Mouse (Mus musculus) left cerebral cortex, postnatal 25 days (tissue): ENCODE results near the gene Zfp287. TPM values are rescaled to one million over a fixed set of nuclear protein-coding genes. Genes with fewer than 3 reads are reported as not detected.

Source experiments
- DNase-seq, 2 experiments: peaks; one replicate each; pipeline ENCODE4 v3.0.0; 2022; ENCODE audit warnings: low spot score in 2 of 2, mixed read lengths in 1 of 2
- intact Hi-C: fragments of 180-260 bp; cut with DNase I; formaldehyde crosslinking; loops from one replicate; pipeline ENCODE4 v1.15.1; 2025
- total RNA-seq, 2 experiments: library from RNA; stranded (reverse); gene quantifications; 2 replicates each; pipeline ENCODE4 v1.2.3; 2021

Gene Zfp287
- total RNA-seq, 2 experiments from 2014 or later: 16.5 to 16.6 TPM

GRCm38 (mm10) chr11:62710657-62711056 lies 21.0 kb downstream of the Zfp287 start:
- no peak for DNase-seq
- intact Hi-C loops: no loop called here

DNA sequence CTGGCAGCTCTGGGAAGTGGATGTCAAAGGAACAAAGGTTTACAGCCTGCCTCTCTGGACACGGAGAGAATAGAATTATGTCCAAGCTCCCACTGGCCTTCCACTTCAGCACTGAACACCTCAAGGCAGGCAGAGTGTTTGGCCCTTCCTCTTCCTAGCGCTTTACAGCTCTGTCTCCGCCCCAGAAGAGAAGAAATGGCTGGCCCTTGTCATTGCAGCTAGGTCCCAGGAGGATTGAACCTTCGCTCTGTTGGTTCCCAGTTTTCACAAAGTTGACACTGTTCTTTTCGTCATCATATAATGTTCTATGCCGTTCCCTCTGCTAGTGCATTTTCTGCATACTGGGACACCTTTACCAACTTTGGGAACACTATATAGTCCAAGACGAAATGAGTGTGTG lies 23.5 kb downstream of the Zfp287 start:
- intact Hi-C loops: no loop called here
- no peak for DNase-seq

DNA sequence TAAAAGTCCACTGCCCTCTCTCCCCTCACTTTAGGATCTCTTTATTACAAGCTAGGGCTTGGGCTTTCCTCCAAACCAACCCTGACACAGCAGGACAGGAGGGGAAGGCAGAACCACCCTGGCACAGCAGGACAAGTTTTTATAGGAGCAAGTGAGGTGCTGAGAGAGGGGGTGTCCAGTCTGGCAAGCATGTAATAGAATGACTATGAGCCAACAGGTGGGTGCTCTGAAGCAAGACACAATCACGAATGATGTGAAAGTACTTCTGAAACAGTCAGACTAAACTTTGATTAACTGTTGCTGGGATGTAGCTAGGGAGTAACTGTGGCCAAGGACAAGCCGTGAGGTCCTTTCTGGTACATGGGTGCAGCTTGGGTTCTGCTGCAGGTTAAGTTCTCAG lies 25.6 kb downstream of the Zfp287 start:
- intact Hi-C loops: no loop called here
- DNase-seq: no peak

- no peak for DNase-seq
Measured at GRCm38 (mm10) chr11:62701218-62701617, 30.5 kb downstream of the Zfp287 start.

GRCm38 (mm10) chr11:62699749-62700148 lies 32.0 kb downstream of the Zfp287 start:
- intact Hi-C loops: no loop called here
- DNase-seq: no peak

More at GRCm38 (mm10) chr11:62701218-62701617, 30.5 kb downstream of the Zfp287 start:
- intact Hi-C loops: no loop called here

- intact Hi-C loops: no loop called here
Measured at GRCm38 (mm10) chr11:62695126-62695525, 36.6 kb downstream of the Zfp287 start.

DNA sequence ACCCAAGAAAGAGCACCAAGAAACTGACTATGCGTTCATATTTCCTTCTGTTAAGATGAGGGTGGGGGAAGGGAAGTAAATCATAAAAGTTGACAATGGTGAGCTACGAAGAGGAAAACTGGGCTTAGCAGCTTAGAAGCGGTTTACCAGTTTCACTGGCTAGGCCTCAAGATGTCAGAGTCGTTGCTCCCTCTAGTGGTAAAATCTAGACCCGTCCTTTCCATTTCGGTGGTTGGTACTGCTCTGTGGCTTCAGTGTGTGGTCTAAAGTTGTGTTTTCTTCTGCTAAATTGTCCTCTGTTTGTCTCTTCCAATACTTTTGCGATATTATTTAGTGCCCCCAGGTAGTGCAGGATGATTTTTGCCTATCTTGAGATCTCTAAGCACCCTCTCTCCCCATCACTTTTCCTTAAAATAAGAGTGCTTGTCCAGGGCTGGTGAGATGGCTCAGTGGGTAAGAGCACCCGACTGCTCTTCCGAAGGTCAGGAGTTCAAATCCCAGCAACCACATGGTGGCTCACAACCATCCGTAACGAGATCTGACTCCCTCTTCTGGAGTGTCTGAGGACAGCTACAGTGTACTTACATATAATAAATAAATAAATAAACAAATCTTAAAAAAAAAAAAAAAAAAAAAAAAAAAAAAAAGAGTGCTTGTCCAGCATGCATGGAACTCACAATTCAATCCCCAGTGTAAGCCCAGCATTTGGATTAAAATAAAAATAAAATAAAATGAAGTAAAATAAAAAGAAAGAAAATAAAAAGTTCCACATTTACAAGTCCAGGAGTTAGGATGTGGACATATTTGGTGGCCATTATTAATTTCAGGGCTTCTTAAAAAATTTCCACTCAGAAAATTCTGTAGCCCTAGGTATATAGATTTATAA lies 38.2 kb downstream of the Zfp287 start:
- intact Hi-C loops: no loop called here
- DNase-seq: peak in 1 of 2 experiments; percentile 66

More at GRCm38 (mm10) chr11:62695126-62695525, 36.6 kb downstream of the Zfp287 start:
- DNase-seq: no peak

GRCm38 (mm10) chr11:62691592-62691991 lies 40.1 kb downstream of the Zfp287 start:
- intact Hi-C loops: no loop called here
- DNase-seq: no peak

GRCm38 (mm10) chr11:62679954-62680353 lies 51.8 kb downstream of the Zfp287 start:
- intact Hi-C loops: no loop called here
- DNase-seq: no peak

- intact Hi-C loops: no loop called here
- no peak for DNase-seq
Measured at GRCm38 (mm10) chr11:62678778-62679354, 52.8 kb downstream of the Zfp287 start.

GRCm38 (mm10) chr11:62676290-62676596 lies 55.5 kb downstream of the Zfp287 start:
- no peak for DNase-seq
- intact Hi-C loops: no loop called here

DNA sequence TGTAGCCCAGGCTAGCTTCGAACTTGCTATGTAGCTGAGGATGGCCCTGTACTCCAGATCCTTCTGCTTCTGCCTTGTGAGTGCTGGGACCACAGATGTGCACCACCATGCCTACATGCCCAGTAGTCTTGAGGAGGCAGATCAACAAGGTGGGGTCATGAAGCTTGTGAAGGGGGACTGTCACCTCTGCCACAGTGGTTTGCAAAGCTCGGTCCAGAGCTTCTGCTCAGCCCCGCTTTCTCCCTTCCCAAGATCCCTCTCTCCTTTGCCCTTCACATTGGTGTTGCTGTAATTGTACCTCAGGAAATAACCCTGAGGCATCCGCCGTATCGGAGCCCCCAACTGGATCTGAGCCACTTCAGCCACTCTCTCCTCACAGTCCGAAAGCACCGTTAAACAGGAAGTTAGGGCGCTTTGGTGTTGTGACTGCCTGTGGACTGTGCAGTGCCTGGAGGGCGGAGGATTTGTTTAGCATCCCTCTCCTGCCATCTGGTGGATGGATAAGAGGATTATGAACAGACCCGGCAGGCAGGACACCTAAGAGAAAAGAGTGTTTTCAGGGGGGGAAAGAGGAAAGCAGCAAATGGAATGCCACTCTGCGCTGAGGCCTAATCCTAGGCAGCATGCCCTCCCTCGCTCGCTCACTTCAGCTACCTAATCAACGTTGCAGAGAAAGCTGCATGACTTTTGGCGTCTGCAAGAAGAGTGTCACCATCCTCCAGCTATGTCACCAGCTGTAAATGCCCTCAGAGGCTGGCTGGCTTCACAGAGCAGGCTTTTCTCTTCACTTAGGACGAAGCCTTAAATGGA lies 56.0 kb downstream of the Zfp287 start:
- peak; percentile 77 to 89 for DNase-seq
- intact Hi-C loops: loop anchor here (1.0 kb wide), 1 partner anchor 62 kb away; no protein-coding TSS in a partner anchor

GRCm38 (mm10) chr11:62670006-62670405 lies 61.7 kb downstream of the Zfp287 start:
- no peak for DNase-seq
- intact Hi-C loops: no loop called here

GRCm38 (mm10) chr11:62669471-62669870 lies 62.2 kb downstream of the Zfp287 start:
- intact Hi-C loops: no loop called here
- peak; percentile 67 to 94 for DNase-seq

- intact Hi-C loops: no loop called here
- no peak for DNase-seq
Measured at GRCm38 (mm10) chr11:62668986-62669385, 62.7 kb downstream of the Zfp287 start.

- intact Hi-C loops: no loop called here
Measured at GRCm38 (mm10) chr11:62664250-62664649, 67.5 kb downstream of the Zfp287 start.

DNA sequence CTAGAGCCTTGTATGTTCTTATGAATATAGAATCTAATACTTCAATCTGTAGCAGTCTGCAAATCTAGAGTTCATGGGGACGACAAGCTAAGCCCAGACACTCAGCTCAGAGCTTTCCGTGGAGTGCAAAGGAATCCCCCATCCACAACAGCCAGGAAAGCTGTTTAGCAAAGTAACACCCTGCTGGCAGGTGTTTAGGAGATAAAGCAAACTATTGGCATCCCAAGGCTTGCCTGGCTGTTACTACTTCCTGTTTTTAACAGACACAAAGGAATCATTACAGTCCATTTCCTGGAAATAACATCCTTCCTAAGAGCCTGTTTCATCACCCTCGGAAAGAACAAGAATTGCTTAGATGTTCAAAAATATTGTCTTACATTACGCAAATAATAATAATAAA lies 70.8 kb downstream of the Zfp287 start:
- no peak for DNase-seq
- intact Hi-C loops: no loop called here

More at GRCm38 (mm10) chr11:62664250-62664649, 67.5 kb downstream of the Zfp287 start:
- DNase-seq: no peak

GRCm38 (mm10) chr11:62652080-62652479 lies 79.6 kb downstream of the Zfp287 start:
- intact Hi-C loops: no loop called here
- DNase-seq: no peak

GRCm38 (mm10) chr11:62651563-62651962 lies 80.1 kb downstream of the Zfp287 start:
- intact Hi-C loops: no loop called here
- no peak for DNase-seq
